Mouse (Mus musculus) induced T-regulatory cell, adult 2 months (primary cell): ENCODE measurements around the gene Adamts3.

ENCODE experiments used
- DNase-seq: peaks from one replicate; pipeline ENCODE4 v3.0.0-alpha.2; 2012; ENCODE audit warnings: low read depth

The Adamts3 gene

GRCm38 (mm10) chr5:89704264-89704663, 178.9 kb downstream of the Adamts3 start:
- DNase-seq, result no peak

DNA sequence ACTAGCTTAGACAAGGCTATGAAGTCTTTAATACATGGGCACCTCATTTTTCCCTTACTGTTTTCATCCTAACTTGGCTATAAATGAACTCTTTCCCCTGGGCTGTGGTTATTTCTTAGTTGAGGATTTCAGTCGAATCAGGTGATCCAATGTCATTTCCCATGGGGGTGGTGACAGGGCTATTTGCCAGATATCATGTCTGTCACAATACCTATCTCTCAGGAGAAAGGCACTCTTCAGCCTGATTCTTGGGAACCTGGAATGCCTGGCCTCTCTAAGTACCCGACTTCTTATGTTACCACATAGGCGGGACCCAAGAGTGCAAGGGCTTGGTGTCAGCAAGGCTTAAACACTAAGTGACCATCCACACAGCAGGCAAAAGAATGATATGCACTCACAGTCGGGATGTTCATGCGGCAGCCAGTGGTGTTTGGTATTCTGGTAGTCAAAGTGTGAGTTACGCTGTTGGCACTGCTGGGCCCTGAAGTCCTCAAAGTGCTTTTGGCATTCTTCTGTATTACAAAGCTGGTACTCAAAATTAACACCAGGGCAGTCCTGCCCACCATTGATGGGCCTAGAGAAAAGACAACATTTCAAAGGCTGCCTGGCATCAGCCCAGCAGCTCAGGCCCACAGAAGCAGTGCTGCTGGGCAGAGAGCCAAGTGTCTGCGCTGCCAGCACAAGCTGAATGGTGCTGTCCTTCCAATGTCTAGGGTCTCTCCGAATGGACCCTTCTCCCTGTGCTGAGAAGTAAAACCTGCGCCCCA, 181.7 kb downstream of the Adamts3 start:
- DNase-seq, result no peak

DNA sequence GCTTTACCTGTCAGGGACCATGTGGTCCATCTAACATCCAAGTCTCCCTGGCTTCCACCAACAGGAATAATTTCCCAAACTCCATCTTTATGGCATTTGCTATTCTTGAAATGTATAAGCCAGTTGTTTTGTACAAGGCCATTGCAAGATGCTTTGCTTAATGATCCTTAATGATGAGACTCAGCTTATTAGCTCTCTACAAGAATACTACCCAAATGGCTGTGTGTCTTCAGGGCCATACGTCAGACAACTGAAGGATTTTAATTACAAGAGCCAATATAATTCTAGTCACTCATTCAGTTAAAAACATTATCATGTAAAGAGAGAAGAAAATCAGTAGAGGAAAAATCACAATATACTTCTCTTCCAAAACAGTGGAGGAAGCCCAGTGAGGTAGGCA, 195.3 kb downstream of the Adamts3 start:
- DNase-seq, result no peak

- peak; percentile 72 for DNase-seq
These were observed 203.1 kb downstream of the Adamts3 start for GRCm38 (mm10) chr5:89679871-89680536.

GRCm38 (mm10) chr5:89678148-89678547, 205.0 kb downstream of the Adamts3 start:
- DNase-seq, result no peak

GRCm38 (mm10) chr5:89674066-89674848, 208.9 kb downstream of the Adamts3 start:
- DNase-seq, result no peak

DNA sequence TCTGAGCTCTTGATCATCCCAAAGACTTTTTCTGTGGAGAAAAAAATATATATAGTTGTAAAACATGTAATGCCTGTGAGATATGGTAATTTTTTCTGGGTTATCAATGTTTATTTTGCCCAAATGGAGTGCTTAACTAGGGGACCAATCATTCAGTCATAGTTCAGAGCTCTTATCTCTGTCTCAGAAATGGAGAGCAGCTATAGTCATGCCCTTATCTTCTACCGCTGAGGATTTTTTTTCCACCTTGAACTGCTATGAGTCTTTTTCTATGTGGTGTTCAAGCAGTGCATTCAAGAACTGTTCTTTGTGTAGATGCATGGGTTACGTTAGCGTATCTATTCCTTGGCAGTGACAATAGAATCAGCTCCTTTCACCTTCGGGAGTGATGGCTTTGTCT, 210.2 kb downstream of the Adamts3 start:
- DNase-seq, result no peak

- no peak for DNase-seq
These were observed 228.8 kb downstream of the Adamts3 start for GRCm38 (mm10) chr5:89654327-89654726.

GRCm38 (mm10) chr5:89653862-89654261, 229.3 kb downstream of the Adamts3 start:
- DNase-seq, result no peak

DNA sequence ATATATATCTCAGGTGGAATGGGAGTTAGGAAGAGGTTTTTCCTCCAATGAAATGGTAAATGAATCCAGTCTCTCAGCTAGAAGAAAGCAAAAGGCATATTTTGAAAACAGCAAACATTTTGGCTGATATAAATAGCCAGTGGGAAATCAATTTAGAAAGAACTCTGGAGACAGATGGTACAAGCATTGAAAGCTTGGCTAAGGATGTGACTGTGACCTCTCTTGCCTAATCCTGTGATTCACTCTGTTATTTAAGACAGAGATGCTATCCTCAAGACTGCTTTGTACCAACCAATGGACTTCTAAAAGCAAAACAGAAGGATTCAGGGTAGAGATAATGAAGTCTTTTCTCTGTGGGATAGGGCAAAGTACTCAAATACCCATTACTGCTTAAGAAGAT, 236.2 kb downstream of the Adamts3 start:
- no peak for DNase-seq

DNA sequence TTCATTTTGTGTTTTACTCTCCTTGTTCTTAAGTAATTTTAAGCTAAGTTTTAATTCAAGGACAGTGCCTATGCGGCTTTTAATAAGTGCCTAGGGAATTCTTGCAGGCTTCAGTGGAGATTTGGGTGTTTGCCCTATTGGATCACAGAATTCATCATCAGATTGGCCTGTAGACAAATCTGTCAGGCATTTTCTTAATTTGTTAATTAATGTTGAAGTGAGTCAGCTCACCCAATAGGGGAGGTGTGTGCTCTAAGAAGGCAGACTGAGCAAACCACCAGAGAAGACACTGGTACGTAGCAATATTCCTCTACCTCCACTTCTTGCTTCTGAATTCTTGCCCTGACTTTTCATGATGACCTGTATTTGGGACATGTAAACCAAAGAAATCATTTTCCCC, 247.7 kb downstream of the Adamts3 start:
- no peak for DNase-seq

GRCm38 (mm10) chr5:89631599-89631998, 251.5 kb downstream of the Adamts3 start:
- no peak for DNase-seq
